Mouse (Mus musculus) gastrocnemius, adult 8-10 months (tissue): Measurements from ENCODE around the gene Rab7. TPM values are rescaled to one million over a fixed set of nuclear protein-coding genes. Genes with fewer than 3 reads are reported as not detected.

Source experiments
- DNase-seq, 2 experiments: peaks; one replicate each; pipeline ENCODE4 v3.0.0; 2022; ENCODE audit warnings: low spot score in 2 of 2
- total RNA-seq, 4 experiments: library from RNA; stranded (reverse); gene quantifications; 2 replicates each; pipeline ENCODE4 v1.2.4; 2022

Rab7 gene
- 100 to 1,000 TPM; 288 to 464 (median 323) TPM for total RNA-seq

DNA sequence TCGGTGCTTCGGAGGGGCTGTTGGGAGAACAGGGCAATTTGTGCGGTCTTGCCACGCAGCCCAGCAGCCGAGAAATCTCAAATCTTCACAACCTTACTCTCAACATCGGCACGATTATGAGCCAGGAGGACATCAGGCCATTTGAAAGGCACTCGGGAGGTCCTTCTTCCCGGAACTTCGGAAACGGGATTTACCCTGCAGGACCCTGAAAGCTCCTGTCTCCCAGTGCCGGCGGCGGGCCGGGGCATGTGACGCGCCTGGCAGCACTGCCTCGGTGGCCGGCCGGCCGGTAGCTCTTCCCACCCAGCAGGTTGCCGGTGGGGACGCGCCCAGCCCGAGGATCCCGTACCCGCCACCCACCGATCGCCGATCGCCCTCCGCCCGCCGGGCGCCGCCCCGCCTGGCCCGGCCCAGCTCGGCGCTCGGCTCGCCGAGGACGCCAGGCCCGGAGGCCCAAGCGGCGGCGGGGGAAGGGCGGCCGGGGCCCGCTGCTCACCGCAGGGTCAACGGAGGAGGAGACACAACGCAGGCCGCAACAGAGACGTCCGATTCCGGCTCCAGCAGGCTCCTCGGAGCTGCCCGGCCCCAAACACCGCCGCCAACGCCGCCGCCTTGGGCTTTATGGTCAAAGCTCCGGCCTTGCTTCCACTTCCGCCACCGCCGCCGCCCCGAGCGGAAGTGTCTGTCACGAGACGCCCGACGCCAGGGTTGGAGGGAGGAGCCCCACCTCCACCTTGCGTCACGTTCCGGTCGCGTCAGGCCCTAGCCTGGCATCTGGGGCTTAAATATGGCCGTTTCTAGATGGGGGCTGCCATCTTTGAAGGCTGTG lies at the start of gene Rab7:
Gene Rab7 (minus strand): TSS at position 694 of the 829 bp plus-strand sequence.
- peak; percentile 90 to 95 for DNase-seq

DNA sequence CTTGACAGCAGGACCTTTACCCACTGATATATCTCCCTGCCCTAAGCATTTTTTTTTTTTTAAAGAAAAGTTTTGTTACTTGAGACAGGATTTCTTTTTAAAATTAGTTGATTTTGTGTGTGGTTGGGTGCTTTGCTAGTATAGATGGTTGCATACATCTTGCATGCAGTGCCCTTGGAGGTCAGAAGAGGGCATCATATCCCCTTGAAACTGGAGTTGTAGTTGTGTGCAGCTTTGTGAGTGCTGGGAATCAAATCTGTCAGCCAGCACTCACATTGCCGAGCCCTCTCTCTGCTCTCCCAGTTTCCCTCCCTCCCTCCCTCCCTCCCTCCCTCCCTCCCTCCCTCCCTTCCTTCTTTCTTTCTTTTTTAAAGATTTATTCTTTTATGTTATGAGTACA lies 43.9 kb upstream of the Rab7 start:
- no peak for DNase-seq

DNA sequence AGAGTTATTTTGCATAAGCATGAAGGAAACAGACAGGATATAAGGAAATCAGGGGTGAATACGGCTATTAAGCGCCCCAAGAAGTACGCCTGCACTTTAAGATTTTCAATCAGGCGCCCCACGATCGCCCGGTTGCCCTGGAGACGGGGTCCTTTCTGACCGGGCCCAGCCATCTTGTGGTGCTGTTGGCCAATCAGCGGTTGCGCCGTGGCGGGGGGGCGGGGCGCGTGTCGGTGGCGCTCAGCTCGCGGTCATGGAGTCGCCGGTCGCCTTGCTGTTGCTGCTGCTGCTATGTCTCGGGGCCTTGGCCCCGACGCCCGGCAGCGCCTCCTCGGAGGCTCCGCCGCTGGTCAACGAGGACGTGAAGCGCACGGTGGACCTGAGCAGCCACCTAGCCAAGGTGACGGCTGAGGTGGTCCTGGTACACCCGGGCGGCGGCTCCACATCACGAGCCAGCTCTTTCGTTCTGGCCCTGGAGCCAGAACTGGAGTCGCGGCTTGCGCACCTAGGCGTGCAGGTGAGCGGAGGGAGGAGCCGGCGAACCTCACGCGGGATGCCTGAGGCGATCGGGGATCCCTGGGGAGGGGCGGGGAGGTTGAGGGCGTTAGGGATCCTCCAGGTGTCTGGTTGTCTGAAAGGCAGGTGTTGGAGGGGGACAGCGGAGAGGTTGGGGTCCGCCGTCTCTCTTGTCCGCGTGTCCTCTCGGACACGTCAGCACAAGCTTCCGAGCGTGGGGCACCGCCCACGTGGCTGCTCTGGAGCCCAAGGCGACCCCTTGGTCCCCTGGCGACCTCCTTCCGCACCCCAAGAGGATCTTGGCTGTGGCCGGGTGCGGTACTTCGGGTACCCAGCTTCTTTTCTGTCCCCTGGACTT lies 39.4 kb upstream of the Rab7 start, which contains the start of gene Rpn1:
Gene Rpn1 (plus strand): TSS at position 205 of the 874 bp plus-strand sequence.
- DNase-seq = peak; percentile 95 to 96

DNA sequence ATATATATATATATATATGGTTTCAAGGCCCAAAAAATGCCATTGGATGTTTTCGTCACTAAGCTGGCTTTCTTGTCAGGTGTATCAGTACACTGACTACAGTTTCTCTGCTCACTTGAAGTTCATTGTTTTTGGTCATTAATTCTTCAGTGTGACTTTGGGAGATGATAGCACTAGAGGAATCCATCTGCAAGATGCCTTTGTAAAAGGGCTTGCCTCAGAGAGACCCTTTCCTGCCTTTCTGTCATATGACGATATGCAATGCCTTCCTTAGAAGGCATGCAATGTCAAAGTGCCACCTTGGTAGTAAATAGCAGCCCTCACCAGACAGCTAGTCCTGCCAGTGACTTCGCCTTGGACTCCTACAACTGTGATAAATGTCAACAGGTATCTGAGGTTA lies 38.6 kb upstream of the Rab7 start:
- DNase-seq = no peak

DNA sequence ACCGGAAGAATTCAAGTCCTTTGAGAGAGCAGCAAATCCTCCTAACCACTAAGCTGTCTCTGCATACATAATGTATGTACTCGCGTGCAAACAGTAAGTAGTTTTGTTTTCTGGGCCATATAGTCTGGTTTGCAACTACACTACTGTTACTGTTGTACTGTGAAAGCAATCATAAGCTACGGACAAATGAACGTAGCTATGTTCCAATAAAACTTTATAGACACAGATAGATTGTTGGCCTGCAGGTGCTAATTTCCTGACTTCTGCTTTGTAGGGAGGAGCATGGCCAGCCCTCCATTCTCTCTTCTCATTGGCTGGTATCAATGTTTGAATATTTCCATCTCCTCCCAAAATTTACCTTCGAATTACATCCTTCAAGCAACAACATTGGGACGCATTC lies 38.0 kb upstream of the Rab7 start:
- no peak for DNase-seq

DNA sequence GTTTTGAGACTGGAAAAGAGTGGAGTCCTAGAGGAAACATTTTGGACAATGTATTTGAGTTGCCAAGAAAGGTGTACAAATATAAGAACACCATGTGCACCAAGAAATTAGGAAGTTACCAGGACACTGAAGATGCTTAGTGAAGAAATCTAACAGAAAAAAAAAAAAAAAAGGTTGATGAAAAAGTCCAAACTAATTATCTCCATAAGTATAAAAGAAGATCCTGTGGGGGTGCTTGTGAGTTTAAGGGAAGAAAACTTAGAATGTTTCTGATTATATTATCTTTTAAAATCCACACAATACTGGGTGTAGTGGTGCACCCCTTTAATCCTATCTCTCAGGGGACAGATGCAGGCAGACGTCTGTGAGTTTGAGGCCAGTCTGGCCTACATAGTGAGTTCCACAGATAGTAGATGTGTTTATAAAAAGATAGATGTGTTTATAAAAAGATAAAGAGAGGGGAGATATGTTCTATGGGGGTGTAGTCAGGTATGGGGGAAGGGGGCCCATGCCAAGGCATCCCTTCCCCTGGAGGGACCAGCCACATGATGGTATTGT lies 31.0 kb upstream of the Rab7 start:
- DNase-seq = no peak

DNA sequence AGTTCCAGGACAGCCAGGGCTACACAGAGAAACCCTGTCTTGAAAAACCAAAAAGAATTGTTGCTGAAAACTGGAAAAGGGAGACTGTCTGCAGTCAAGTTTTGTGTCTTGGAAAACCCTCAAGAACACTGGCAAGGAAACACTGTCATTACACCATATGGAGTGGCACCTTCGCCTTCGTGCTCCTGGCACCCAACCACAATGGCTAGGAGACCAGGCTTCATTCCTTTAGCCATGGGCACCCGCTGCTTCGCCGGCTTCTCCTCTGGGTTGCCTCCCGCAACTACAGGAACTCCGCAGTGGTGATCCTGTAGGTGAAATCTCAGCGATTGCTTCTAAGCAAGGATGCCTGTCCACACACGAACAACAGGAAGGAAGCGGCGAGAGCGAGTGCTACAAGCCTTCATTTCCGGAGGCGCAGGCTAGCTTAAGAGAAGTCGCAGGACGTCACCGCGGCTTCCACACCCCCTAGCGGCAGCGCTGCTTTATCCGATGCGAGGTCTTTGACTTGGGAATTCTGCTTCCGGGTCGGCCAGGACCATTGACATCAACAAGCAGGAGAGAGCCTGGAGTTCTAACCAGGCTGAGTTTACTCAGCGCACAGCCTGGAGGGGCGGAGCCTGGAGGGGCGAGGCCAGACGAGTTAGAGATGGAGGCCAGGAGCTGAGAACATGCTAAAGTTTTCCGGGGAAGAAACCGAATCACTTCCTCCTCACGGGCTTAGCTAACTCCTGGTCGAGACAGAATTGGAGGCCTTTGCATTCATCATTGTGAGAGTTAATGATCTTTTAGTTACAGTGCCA lies 29.9 kb upstream of the Rab7 start:
- DNase-seq = peak; percentile 95

DNA sequence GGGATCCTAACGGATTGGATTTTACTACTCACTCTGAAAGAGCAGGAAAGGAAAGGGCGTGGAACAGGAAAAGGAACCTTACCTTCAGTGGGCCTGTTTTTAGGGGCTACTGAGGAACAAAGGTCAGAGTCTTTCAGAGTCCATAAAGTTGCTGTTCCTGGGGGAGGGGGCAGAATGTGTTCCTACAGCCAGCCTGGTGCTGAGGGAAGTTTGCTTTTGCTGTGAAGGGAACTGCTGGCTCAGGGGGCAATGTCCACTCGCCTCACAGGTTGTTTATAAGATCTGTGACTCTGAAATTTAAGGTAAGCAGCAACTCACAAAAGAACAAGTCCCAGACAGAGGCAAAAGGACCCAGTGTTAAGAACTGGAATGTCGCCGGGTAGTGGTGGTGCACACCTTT lies 26.1 kb upstream of the Rab7 start:
- no peak for DNase-seq

DNA sequence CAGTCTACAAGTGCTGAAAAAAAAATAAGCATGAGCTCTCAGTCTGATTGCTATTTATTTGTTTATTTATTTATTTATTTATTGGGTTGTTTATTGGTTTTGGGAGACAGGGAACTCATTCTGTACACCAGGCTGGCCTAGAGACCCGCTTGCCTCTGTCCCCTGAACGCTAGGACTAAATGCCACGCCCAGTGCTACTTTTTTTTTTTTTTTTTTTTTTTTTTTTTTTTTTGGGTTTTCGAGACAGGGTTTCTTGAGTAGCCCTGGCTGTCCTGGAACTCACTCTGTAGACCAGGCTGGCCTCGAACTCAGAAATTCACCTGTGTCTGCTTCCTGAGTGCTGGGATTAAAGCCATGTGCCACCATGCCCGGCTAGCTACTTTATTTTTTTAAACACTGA lies 25.4 kb upstream of the Rab7 start:
- no peak for DNase-seq

DNA sequence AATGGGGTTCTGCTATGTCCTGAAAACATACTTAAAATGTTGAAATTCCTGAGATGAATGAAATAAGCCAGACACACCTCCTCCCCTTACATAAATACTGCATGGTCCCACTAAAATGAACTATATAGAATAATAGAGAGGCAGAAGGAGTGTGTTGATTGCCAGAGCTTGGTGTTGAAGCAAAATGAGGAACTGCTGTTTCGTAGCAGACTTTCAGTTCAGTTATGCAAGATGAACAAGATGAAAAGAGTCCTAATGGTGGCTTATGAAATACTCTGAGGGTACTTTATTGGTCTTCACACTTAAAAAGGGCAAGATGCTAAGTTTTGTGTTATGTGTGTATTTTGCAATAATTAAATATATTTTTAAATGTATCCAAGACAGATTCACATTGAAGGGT lies 23.7 kb upstream of the Rab7 start:
- DNase-seq = no peak

DNA sequence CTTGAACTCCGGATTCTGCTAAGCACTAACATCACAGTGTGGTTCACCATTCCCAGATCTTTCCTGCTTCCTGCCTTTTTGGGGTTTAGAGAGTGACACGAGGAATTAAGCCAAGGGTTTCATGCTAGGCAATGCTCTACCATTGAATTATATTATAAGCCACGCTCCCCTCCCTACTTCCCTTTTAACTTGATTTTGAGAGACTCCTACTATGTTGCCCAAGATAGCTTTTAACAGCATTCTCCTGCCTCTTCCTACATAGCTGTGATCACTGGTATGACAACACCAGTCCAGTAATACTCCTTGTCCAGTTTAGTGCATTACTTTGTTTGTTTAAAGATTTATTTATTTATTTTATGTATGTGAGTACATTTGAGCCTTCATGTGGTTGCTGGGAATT lies 22.7 kb upstream of the Rab7 start:
- DNase-seq = no peak

DNA sequence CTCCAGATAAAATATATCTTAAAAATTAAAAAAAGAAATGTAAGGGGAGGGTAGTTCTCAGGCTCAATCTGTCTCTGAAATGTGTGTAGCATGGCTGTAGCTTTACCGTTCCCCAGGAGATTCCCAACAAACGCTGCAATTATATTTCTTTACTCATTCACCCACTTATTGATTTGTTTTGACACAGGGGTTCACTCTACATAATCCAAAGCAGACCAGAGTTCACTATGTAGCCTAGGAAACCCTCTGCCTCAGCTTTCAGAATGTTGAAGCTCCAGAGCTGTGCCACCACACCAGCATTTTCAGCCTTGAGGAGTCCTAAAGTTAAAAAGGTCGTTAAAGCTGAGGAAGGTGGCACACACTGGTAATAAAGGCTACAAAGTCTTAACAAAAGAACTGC lies 20.9 kb upstream of the Rab7 start:
- no peak for DNase-seq

DNA sequence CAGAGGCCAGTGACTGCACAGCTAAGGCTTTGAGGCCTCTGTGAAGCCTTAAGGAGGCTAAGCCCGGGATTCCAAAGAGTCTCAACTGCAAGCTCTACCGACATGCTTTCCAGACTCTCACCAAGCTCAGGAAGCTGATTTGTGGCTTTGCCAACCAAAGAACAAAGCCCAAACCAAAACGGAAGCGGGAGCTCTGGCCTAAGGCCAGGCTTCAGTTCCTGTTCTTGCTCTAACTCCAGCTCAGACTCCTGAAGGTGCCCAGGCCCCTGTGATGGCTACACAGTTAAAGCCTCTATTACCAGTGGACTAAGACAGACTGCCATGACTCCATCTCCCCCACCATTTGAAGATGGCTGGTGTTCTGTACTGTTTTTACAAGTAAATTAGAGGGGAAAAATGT lies 20.0 kb upstream of the Rab7 start:
- peak in 1 of 2 experiments; percentile 22 for DNase-seq

DNA sequence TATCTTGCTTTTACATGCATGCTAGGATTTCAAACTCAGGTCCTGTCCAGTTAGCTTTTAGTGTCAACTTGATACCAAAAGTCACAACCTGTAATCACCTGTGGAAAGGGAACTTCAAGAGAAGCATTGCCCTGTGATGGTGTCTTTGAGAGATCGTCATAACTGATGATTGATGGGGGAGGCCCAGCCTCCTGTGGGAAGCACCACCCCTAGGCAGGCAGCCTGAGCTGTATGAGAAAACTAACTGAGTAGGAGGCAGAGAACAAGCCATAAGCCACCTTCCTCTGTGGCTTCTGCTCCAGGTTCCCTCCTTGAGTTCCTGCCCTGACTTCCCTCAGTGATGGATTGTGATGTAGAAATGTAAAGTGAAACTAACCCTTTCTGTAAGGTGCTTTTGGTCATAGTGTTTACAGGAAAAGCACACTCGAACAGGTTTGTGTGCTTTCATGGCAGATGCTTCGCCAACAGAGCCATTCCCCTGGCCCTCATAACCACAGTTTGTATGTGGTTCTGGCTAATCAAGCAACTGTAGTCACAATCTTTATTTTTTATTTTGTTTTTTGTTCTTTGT lies 19.1 kb upstream of the Rab7 start:
- DNase-seq = no peak

DNA sequence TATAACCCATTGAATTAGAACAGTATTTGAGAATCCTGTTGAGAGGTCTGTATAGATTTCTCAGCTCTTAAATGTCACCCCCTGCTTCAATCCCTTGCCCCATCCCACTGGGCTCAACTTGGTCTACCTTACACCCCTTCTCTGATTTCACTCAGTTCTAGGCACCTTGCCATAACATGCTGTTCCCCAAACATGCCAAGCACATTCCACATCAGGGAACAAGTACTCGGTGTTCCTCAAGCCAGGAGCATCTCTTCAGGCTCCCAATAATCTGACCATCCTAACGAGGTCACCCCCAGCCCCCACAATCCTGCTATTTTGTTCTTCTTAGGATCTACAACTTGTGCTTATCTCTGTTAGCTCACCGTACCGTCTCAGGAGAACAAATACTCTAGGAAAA lies 17.3 kb upstream of the Rab7 start:
- peak; percentile 64 to 69 for DNase-seq

DNA sequence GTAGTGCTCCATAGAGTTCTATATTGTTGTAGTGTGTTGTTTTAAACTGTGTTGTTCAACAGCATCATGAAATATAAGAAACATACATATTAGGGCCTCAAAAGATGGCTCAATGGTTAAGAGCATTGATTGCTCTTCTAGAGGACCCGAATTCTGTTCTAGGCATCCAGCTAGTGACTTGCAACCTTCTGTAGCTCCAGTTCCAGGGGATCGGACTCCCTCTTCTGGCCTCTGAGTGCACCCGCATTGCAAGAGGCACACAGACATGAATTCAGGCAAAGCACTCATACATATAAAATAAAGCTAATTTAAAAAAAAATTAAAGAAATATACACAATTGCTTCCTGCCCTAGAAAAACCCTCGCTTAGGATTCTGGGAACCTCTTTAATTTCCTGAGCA lies 16.3 kb upstream of the Rab7 start:
- DNase-seq = no peak

DNA sequence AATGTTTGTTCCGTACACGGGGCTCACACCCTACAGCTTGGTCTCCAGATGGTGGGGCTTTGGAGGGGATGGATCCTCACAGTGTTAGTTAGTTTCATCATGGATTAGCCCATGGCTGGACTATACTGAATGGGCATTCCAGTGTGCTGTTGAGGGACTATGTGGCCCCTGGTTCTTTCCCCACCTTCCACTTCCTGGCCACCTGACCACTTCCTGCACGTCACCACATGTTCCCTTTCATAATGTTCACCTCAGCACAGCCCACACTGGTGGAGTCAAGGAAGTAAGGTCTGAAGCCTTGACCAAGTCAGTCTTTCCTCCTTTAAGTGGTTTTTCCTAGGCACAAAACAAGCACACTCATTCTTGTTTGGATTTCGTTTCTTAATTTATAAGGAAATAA lies 15.5 kb upstream of the Rab7 start:
- no peak for DNase-seq

DNA sequence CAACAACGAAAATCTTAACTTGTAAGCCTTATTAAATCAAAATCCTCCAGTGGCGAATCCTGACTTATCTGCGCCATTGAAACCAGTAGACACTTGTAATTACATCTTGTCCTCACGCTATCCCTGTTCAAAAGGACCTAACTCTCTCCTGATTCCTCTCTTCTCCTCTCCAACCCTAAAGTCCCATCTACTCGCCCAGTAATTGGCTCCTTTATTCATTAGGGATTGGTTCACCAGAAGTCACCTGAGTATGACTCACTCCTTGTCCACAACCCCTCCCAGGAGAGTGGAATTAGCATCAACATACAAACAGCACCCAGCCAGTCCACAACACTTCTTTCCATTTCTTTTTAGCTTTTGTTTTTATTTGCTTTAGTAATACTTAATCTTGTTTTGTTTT lies 14.8 kb upstream of the Rab7 start:
- no peak for DNase-seq

DNA sequence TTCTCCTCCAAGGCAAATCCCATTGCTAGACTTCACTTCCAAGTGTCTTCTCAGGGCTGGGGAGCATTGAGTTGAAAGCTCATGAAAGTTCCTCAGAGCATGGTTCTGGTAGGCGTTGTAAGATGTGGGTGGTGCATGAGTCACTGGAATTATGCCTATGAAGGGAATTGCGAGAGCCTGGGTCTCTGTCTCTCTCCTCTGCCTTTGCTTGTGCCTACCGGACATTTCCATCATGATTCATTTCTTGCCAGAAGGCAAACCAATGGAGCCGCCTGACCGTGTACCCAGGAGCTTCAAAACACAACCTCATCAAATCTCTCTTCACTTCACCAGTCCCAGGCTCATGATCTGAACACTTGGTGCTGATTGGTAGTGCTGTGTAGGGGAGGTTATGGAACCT lies 11.8 kb upstream of the Rab7 start:
- DNase-seq = no peak

DNA sequence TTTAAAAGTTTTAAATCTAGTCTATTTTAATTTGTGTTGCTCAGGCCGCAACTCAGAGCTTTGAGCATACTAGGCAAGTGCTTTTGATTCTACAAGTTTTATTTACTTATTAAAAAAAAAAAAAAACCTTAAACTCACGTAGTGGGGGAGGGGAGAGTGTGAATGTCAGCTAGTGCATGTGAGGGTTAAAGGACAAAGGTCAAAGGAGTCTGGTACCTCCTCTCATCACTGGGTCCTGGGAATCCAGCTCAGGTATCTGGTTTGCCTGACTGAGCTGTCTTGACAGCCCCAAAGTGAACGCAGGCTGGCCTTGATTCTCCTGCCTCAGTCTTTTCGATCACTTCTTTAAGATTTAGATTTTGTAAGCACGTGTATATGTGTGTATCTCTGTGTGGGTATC lies 10.6 kb upstream of the Rab7 start:
- DNase-seq = no peak
